Mouse (Mus musculus): ENCODE data around the gene Asl. TPM values are rescaled to one million over a fixed set of nuclear protein-coding genes. Genes with fewer than 3 reads are reported as not detected.

The Asl gene
- polyA plus RNA-seq, 1 experiment from 2014 or later = 37.8 TPM

GRCm38 (mm10) chr5:130008034-130008590 lies 20.9 kb downstream of the Asl start:
- DNase-seq (ENCODE audit: low spot score) = no peak

GRCm38 (mm10) chr5:130007344-130007743 lies 21.7 kb downstream of the Asl start:
- DNase-seq (ENCODE audit: low spot score) = no peak

- no peak for DNase-seq (ENCODE audit: low spot score)
Measured at GRCm38 (mm10) chr5:130003229-130003628, 25.8 kb downstream of the Asl start.

- DNase-seq (ENCODE audit: low spot score) = peak; percentile 55
Measured at GRCm38 (mm10) chr5:130002301-130003146, 26.5 kb downstream of the Asl start, which contains the start of gene Gusb. Gene Gusb (minus strand): TSS chr5:130003049.

GRCm38 (mm10) chr5:130001356-130001987 lies 27.6 kb downstream of the Asl start:
- no peak for DNase-seq (ENCODE audit: low spot score)

GRCm38 (mm10) chr5:130000735-130001134 lies 28.3 kb downstream of the Asl start:
- no peak for DNase-seq (ENCODE audit: low spot score)

- DNase-seq (ENCODE audit: low spot score) = peak; percentile 65
Measured at GRCm38 (mm10) chr5:129999097-129999496, 29.9 kb downstream of the Asl start.

GRCm38 (mm10) chr5:129997700-129998099 lies 31.3 kb downstream of the Asl start:
- peak; percentile 5 for DNase-seq (ENCODE audit: low spot score)

GRCm38 (mm10) chr5:129994989-129995388 lies 34.1 kb downstream of the Asl start:
- DNase-seq (ENCODE audit: low spot score) = no peak

- no peak for DNase-seq (ENCODE audit: low spot score)
Measured at GRCm38 (mm10) chr5:129993374-129993773, 35.7 kb downstream of the Asl start.

- no peak for DNase-seq (ENCODE audit: low spot score)
Measured at GRCm38 (mm10) chr5:129991898-129992297, 37.1 kb downstream of the Asl start.

GRCm38 (mm10) chr5:129989376-129989775 lies 39.7 kb downstream of the Asl start:
- DNase-seq (ENCODE audit: low spot score) = no peak

GRCm38 (mm10) chr5:129980216-129980615 lies 48.8 kb downstream of the Asl start:
- DNase-seq (ENCODE audit: low spot score) = no peak

- no peak for DNase-seq (ENCODE audit: low spot score)
Measured at GRCm38 (mm10) chr5:129978608-129979007, 50.4 kb downstream of the Asl start.

GRCm38 (mm10) chr5:129977768-129978167 lies 51.3 kb downstream of the Asl start:
- DNase-seq (ENCODE audit: low spot score) = no peak

GRCm38 (mm10) chr5:129974866-129975311 lies 54.2 kb downstream of the Asl start:
- no peak for DNase-seq (ENCODE audit: low spot score)

- no peak for DNase-seq (ENCODE audit: low spot score)
Measured at GRCm38 (mm10) chr5:129974354-129974753, 54.7 kb downstream of the Asl start.

- no peak for DNase-seq (ENCODE audit: low spot score)
Measured at GRCm38 (mm10) chr5:129971491-129971890, 57.6 kb downstream of the Asl start.

- DNase-seq (ENCODE audit: low spot score) = no peak
Measured at GRCm38 (mm10) chr5:129968417-129968816, 60.6 kb downstream of the Asl start.

GRCm38 (mm10) chr5:129966448-129966847 lies 62.6 kb downstream of the Asl start:
- no peak for DNase-seq (ENCODE audit: low spot score)

- no peak for DNase-seq (ENCODE audit: low spot score)
Measured at GRCm38 (mm10) chr5:129963224-129963623, 65.8 kb downstream of the Asl start.

All from thymus, postnatal 0 days (tissue).